Mouse (Mus musculus) limb, embryonic 13.5 days (tissue): ENCODE results near the gene Taok1. TPM values are rescaled to one million over a fixed set of nuclear protein-coding genes. Genes with fewer than 3 reads are reported as not detected.

Experiments
- ATAC-seq: fragments of 200-750 bp; cut with Nextera tagmentation; 2 replicates; pipeline ENCODE4 v1.8.0; 2017; ENCODE audit warnings: low read depth, moderate number of reproducible peaks, moderate TSS enrichment; ENCODE audit not compliant: low FRiP score
- H3K27ac ChIP-seq: fragments of 300-500 bp; sonication (generic); 2 replicates; pipeline ENCODE4 v1.5.1; 2015; ENCODE audit warnings: inconsistent platforms, mild to moderate bottlenecking, moderate library complexity
- H3K27me3 ChIP-seq: fragments of 300-500 bp; sonication (generic); 2 replicates; pipeline ENCODE4 v1.6.1; 2015; ENCODE audit warnings: mild to moderate bottlenecking, inconsistent platforms
- H3K36me3 ChIP-seq: fragments of 300-500 bp; sonication (generic); 2 replicates; pipeline ENCODE4 v1.6.1; 2015; ENCODE audit warnings: inconsistent platforms, mild to moderate bottlenecking, moderate library complexity
- H3K4me1 ChIP-seq: fragments of 300-500 bp; sonication (generic); 2 replicates; pipeline ENCODE4 v1.6.1; 2015; ENCODE audit warnings: inconsistent platforms
- H3K4me2 ChIP-seq: fragments of 300-500 bp; sonication (generic); replicated peaks from 2 replicates; pipeline ENCODE4 v1.6.1; 2015; ENCODE audit warnings: inconsistent platforms, mild to moderate bottlenecking, moderate library complexity
- H3K4me3 ChIP-seq: fragments of 300-500 bp; sonication (generic); 2 replicates; pipeline ENCODE4 v1.5.1; 2015; ENCODE audit warnings: moderate library complexity, mild to moderate bottlenecking, inconsistent platforms
- H3K9ac ChIP-seq: fragments of 300-500 bp; sonication (generic); 2 replicates; pipeline ENCODE4 v1.6.1; 2015; ENCODE audit warnings: mild to moderate bottlenecking, inconsistent platforms
- H3K9me3 ChIP-seq: fragments of 300-500 bp; sonication (generic); 2 replicates; pipeline ENCODE4 v1.6.1; 2016; ENCODE audit warnings: inconsistent platforms
- whole genome bisulfite sequencing: fragments of 180-500 bp; shearing (Covaris S2); methylation state at CpG from one replicate; pipeline ENCODE4 v1.1.7; 2015; 5-methylcytosine and 5-hydroxymethylcytosine counted together
- polyA plus RNA-seq: library from polyadenylated mRNA; unstranded; fragments of >200 nt; fragmentation: Nextera tagmentation; extraction: Ambion mirVana; gene quantifications from 2 replicates; pipeline ENCODE4 v1.2.1, GENCODE M21; 2015

The Taok1 gene
- polyA plus RNA-seq, 1 experiment from 2014 or later = 14.5 TPM

DNA sequence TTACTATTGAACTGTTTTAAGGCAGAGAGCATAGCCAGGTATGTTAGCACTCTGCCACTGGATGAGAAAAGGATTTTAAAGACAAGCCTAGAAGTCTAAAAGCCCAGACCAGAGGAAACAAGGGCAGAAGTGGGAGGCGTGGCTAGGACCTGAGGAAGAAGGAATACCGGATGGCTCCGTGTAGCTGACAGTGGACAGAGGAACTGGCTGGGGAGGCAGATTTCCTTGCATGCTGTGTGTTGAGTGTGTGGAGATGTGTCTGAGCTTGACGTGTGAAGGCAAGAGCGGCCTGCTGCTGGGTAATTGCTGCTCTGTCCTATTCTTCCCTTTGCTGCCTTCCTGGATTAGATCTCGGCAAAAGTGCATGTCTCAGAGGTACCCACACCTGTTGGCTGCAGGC is 105.1 kb downstream of the Taok1 start:
- Histone ChIP-seq H3K27ac (no peak overlapping the region), H3K4me2 (no peak overlapping the region), H3K4me1 (peaks cover 28% of the 10 kb centered on the region), H3K9ac (no peak overlapping the region), H3K9me3 (no peaks in the 10 kb centered on the region), H3K27me3 (no peaks in the 10 kb centered on the region), H3K36me3 (peaks cover 83% of the 10 kb centered on the region), H3K4me3 (no peak overlapping the region)
- ATAC-seq = no peak
- 90% methylated on average over 6 of the region's 6 CpGs for WGBS

DNA sequence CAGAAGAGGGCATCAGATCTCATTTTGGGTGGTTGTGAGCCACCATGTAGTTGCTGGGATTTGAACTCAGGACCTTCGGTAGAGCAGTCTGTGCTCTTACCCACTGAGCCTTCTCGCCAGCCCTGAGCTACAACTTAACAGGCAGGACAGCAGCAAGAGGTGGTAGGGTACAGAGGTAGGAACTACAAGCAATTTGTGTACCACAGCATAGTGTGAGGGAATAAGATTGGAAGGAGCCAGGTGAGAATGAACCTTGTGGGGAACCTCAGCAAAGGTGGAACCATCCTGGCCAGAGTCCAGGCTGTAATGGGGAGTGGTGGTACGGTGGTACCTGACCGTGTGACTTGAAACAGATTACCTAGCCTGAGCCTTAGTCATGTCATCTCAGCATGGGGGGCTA is 105.6 kb downstream of the Taok1 start:
- H3K27me3 ChIP-seq = no peaks in the 10 kb centered on the region
- peaks cover 30% of the 10 kb centered on the region for H3K4me1 ChIP-seq
- no peak for ATAC-seq
- H3K4me2 ChIP-seq = no peak overlapping the region
- no peaks in the 10 kb centered on the region for H3K9me3 ChIP-seq
- WGBS = 94% methylated on average over 4 of the region's 4 CpGs
- H3K27ac ChIP-seq = no peak overlapping the region
- H3K9ac ChIP-seq = no peak overlapping the region
- H3K36me3 ChIP-seq = peaks cover 78% of the 10 kb centered on the region
- H3K4me3 ChIP-seq = no peak overlapping the region

DNA sequence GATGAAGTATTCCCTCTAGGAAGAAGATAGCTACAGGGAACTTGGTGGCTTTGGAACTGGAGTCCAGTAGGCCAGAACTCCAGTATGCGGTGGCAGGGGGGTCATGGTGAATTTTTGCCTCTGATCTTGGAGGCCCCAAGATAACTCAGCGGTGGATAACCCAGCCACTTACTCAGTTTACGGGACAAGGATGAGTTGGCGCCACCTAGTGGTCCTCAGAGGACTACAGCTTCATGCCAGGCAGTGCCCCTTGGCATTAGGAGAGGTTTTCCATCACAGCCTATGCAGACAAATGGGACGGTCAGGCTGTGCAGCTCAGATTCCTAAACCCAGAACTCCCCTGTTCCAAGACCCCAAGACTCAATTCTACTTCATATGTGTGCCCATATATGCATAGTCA is 106.2 kb downstream of the Taok1 start:
- Histone ChIP-seq H3K9me3 (no peaks in the 10 kb centered on the region), H3K4me1 (peaks cover 34% of the 10 kb centered on the region), H3K9ac (no peak overlapping the region), H3K4me3 (no peak overlapping the region), H3K4me2 (no peak overlapping the region), H3K27ac (no peak overlapping the region), H3K36me3 (peaks cover 72% of the 10 kb centered on the region), H3K27me3 (no peaks in the 10 kb centered on the region)
- ATAC-seq = no peak
- 31% methylated on average over 5 of the region's 5 CpGs for whole genome bisulfite sequencing

DNA sequence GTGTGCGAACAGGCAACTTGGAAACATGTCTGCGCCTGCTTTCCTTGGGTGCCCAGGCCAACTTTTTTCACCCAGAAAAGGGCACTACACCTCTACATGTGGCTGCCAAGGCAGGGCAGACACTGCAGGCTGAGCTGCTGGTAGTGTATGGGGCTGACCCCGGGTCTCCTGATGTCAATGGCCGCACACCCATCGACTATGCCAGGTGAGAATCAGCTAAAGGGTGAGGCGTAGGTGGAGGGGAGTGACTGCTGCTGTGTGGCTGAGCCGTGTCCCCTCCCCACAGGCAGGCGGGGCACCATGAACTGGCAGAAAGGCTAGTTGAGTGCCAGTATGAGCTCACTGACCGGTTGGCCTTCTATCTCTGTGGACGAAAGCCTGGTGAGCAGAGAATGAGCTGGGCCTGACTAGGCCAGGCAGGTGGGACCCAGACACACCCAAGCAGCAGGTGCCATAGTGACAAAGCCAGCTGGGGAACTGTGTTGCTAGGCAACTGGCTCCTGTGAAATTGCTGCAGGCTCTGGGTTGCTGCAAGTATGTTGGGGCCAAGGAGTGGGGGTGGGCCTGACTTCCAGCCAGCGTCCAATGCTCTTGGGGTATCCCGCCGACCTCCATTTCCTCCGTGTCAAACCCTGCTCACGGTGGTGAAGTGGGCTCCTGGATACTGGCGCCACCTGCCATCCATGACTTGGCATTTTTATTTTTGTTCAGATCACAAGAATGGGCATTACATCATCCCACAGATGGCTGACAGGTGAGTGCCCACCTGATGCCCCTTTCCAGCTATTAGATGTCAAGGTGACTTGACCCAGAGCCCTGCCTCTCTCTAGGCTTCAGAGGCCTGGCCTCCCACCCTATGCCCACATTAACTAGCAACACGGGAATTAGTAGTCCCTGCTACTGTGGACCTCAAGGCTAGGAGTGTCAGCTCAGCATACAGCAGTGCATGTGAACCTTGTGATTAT is 107.0 kb downstream of the Taok1 start:
- Histone ChIP-seq H3K27me3 (no peaks in the 10 kb centered on the region), H3K9ac (no peak overlapping the region), H3K4me1 (peaks cover 41% of the 10 kb centered on the region), H3K36me3 (peaks cover 65% of the 10 kb centered on the region), H3K27ac (no peak overlapping the region), H3K4me3 (no peak overlapping the region), H3K4me2 (no peak overlapping the region), H3K9me3 (no peaks in the 10 kb centered on the region)
- no peak for ATAC-seq
- 81% methylated on average over 17 of the region's 17 CpGs for WGBS

DNA sequence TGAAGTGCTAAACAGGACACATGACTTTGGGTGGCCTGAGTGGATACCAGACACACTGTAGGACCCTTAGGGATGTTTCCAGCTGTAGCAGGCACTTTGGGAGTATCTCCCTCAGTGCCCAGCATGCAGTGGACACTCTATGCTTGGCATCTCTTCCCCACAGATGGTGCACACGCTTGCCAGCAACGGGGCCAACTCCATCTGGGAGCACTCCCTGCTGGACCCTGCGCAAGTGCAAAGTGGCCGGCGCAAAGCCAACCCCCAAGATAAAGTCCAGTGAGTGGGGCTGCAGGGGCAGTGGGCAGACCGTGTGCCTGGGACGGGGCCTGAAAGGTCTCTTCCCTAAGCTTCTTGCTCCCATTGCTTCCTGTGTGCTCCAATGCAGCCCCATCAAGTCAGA is 108.3 kb downstream of the Taok1 start:
- no peaks in the 10 kb centered on the region for H3K9me3 ChIP-seq
- H3K4me2 ChIP-seq = no peak overlapping the region
- no peak overlapping the region for H3K27ac ChIP-seq
- no peak overlapping the region for H3K4me3 ChIP-seq
- no peaks in the 10 kb centered on the region for H3K27me3 ChIP-seq
- H3K4me1 ChIP-seq = peaks cover 54% of the 10 kb centered on the region
- no peak overlapping the region for H3K9ac ChIP-seq
- no peak for ATAC-seq
- WGBS = 83% methylated on average over 7 of the region's 7 CpGs
- peaks cover 52% of the 10 kb centered on the region for H3K36me3 ChIP-seq

DNA sequence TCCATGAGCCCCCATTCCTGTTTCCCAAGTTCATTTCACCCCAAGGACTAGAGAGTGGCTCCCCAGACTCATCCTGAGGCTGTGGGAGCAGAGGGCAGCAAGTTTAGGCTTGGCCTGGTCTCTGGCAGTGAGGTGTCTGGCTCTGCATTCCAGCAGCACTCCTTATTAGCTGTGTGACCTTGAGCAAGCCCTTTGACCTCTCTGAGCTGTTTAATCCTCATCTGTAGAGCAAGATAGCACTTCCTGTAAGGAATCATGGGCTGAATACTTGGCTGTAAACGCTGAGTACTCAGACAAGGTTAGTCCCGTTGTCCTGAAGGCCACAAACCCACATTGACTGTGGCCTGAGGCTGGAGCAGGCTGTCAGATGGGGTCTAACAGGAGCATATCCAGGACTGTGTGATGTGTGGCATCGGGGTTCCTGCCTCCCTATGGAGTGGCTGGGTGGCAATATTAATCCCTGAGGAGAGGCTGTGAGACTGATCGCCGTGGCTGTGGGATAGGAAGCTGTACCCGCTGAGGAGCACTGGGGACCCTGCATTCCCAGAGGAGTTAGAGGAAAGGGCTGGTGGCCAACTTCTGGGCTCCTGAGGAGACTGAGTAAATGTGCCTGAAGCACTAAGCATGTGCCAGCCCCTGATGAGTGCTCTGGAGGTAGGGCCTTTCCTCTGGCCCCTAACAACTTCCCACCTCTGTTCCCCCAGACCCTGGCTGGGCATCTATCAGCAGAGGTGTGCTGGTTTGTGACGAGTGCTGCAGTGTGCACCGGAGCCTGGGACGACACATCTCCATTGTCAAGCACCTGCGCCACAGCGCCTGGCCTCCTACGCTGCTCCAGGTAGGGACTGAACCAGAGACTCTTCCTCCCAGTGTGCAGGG is 109.1 kb downstream of the Taok1 start:
- no peaks in the 10 kb centered on the region for H3K9me3 ChIP-seq
- no peak overlapping the region for H3K4me2 ChIP-seq
- no peak for ATAC-seq
- H3K4me3 ChIP-seq = no peak overlapping the region
- WGBS = 73% methylated on average over 12 of the region's 12 CpGs
- H3K27me3 ChIP-seq = no peaks in the 10 kb centered on the region
- peak overlapping the region; percentile 35; the same call in 1 of the 2 replicates for H3K9ac ChIP-seq
- peaks cover 60% of the 10 kb centered on the region for H3K4me1 ChIP-seq
- peaks cover 43% of the 10 kb centered on the region for H3K36me3 ChIP-seq
- no peak overlapping the region for H3K27ac ChIP-seq

DNA sequence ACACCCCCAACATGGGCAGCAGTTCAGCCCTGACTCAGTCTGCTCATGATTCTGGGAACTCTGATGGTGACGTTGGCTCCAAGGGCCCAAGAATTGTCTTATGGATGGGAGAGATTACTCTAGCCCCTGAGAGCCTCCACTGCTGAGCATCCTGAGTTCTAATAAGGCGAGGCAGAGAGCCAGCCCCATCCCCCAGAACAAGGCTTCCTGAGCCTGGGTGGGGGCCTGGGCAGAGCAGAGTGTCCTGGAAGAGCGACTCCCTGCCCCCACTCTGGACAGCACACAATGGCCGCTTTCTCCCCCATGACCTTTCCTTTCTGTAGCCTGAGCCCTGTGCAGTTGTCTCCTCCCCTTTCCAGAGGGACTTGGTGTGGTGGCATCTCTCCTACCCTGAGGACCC is 109.8 kb downstream of the Taok1 start:
- ATAC-seq = no peak
- H3K9ac ChIP-seq = peak overlapping the region; percentile 35; the same call in 1 of the 2 replicates
- WGBS = 60% methylated on average over 4 of the region's 4 CpGs
- peaks cover 60% of the 10 kb centered on the region for H3K4me1 ChIP-seq
- H3K4me2 ChIP-seq = no peak overlapping the region
- no peaks in the 10 kb centered on the region for H3K9me3 ChIP-seq
- H3K27me3 ChIP-seq = no peaks in the 10 kb centered on the region
- no peak overlapping the region for H3K27ac ChIP-seq
- peaks cover 37% of the 10 kb centered on the region for H3K36me3 ChIP-seq
- H3K4me3 ChIP-seq = no peak overlapping the region

DNA sequence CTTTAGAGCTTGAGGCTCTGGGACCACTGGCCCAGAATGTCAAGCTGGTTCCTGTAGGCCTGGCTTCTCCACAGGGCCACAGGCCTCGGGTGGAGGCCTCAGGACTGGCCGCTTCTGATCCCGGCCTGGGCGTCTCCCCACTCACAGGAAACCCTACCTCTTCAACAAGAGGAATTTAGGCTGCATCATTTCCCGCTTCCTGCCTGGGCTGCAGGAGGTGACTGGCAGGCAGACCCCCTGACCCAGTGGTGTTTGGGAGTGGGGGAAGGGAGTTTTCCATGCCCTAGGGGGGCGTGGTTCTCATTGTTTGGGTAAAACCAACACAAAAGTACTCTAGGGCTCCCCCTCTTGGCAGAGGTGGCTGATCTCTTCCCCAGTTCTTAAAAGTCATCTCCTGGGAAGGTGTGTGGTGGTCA is 110.3 kb downstream of the Taok1 start:
- Histone ChIP-seq H3K27ac (peak overlapping the region; percentile 48; the same call in 1 of the 2 replicates), H3K4me1 (peaks cover 62% of the 10 kb centered on the region), H3K27me3 (no peaks in the 10 kb centered on the region), H3K9ac (peak overlapping the region; percentile 19; the same call in 1 of the 2 replicates), H3K4me3 (no peak overlapping the region), H3K36me3 (peaks cover 32% of the 10 kb centered on the region), H3K9me3 (no peaks in the 10 kb centered on the region), H3K4me2 (no peak overlapping the region)
- no peak for ATAC-seq
- WGBS = 21% methylated on average over 6 of the region's 6 CpGs

DNA sequence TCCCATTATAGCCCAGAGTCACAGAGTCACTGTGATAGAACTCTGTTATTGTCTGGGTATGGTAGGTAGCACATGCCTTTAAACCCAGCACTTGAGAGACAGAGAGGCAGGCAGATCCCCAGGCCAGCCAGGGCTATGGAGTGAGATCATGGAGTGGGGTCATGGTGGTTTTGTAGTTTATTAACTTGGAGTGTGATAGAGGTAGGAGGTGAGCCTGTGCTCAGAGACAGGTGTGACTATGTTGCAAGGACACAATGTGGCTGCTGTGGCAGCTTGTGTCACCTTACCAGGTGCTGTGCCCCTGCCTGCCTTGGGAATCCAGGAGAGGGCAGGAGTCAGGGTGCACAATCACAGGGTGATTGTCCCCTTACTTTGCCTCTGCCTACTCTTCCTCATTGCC is 112.1 kb downstream of the Taok1 start:
- 0 out of 2 replicates have a peak overlapping the region, but pooled peaks have one; percentile 94 for H3K4me3 ChIP-seq
- H3K9ac ChIP-seq = no peak overlapping the region
- no peaks in the 10 kb centered on the region for H3K9me3 ChIP-seq
- peaks cover 70% of the 10 kb centered on the region for H3K4me1 ChIP-seq
- no peak overlapping the region for H3K27ac ChIP-seq
- peaks cover 14% of the 10 kb centered on the region for H3K36me3 ChIP-seq
- no peak overlapping the region for H3K4me2 ChIP-seq
- ATAC-seq = no peak
- H3K27me3 ChIP-seq = no peaks in the 10 kb centered on the region

DNA sequence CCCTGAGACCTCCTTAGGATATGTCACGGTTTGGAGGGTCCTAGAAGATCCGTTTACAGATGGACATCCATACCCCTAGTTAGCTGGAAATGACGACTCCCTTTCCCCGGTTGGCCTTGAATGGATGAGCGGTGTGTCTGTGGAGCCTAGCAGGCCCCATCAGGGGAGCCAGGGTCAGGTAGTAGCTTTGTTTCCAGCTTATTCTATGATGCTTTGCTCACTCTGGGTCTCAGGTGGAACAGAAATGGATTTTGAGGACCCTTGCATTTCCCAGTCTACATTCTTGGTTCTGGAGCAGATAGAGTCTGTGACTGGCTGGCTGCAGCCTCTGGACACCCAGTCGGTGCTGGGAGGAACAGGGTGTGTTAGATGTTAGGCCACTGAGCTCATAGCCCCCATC is 112.8 kb downstream of the Taok1 start:
- Histone ChIP-seq H3K4me2 (peak overlapping the region; percentile 96), H3K4me1 (peaks cover 72% of the 10 kb centered on the region), H3K9ac (peak overlapping the region; percentile 93), H3K4me3 (peak overlapping the region; percentile 94), H3K27me3 (no peaks in the 10 kb centered on the region), H3K27ac (peak overlapping the region; percentile 33; the same call in 1 of the 2 replicates), H3K36me3 (peaks cover 7% of the 10 kb centered on the region), H3K9me3 (no peaks in the 10 kb centered on the region)
- 80% methylated on average over 6 of the region's 6 CpGs for WGBS
- no peak for ATAC-seq

DNA sequence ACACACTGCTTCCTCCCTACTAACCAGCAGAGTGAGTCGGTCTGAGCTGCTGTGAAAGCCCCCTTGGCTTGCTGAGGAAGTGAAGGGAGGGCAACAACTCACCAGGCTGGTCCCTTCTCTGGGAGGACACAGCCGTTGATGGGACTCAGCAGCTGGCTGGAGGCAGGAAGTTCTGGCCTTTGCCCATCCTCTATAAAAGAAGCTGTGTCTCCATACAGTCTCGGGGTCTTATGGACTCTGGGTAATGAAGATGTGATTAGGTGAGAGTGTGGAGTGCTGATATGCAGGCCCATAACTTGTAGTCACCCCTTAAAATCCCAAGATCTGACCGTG is 113.3 kb downstream of the Taok1 start:
- no peaks in the 10 kb centered on the region for H3K27me3 ChIP-seq
- H3K27ac ChIP-seq = peak overlapping the region; percentile 79; the same call in 1 of the 2 replicates
- H3K36me3 ChIP-seq = peaks cover 2% of the 10 kb centered on the region
- H3K4me1 ChIP-seq = peaks cover 72% of the 10 kb centered on the region
- peak overlapping the region; percentile 96 for H3K4me2 ChIP-seq
- no peak for ATAC-seq
- 23% methylated on average over 4 of the region's 4 CpGs for WGBS
- H3K9ac ChIP-seq = peak overlapping the region; percentile 93
- H3K4me3 ChIP-seq = peak overlapping the region; percentile 94
- no peaks in the 10 kb centered on the region for H3K9me3 ChIP-seq
